Mouse (Mus musculus) lung, postnatal 25 days (tissue): ENCODE data around the gene Mrpl44.

Experiments
- DNase-seq: peaks from one replicate; pipeline ENCODE4 v3.0.0; 2022; ENCODE audit warnings: low spot score

Gene Mrpl44

GRCm38 (mm10) chr1:79762282-79763250 is 13.3 kb upstream of the Mrpl44 start:
- no peak for DNase-seq

- no peak for DNase-seq
These were observed 11.8 kb upstream of the Mrpl44 start for GRCm38 (mm10) chr1:79764031-79764430.

- DNase-seq: no peak
These were observed 11.3 kb upstream of the Mrpl44 start for GRCm38 (mm10) chr1:79764483-79764882.

GRCm38 (mm10) chr1:79768231-79768630 is 7.6 kb upstream of the Mrpl44 start:
- DNase-seq: no peak

- no peak for DNase-seq
These were observed 1.5 kb upstream of the Mrpl44 start for GRCm38 (mm10) chr1:79774164-79774780.

- no peak for DNase-seq
These were observed 2.2 kb downstream of the Mrpl44 start for GRCm38 (mm10) chr1:79778011-79778410.

- no peak for DNase-seq
These were observed 6.6 kb downstream of the Mrpl44 start for GRCm38 (mm10) chr1:79782433-79782832.

GRCm38 (mm10) chr1:79786267-79786927 is 10.6 kb downstream of the Mrpl44 start:
- no peak for DNase-seq

- no peak for DNase-seq
These were observed 21.3 kb downstream of the Mrpl44 start for GRCm38 (mm10) chr1:79797084-79797483.

GRCm38 (mm10) chr1:79802858-79803427 is 27.1 kb downstream of the Mrpl44 start:
- DNase-seq: no peak

- DNase-seq: no peak
These were observed 27.8 kb downstream of the Mrpl44 start for GRCm38 (mm10) chr1:79803614-79804013.

- no peak for DNase-seq
These were observed 31.0 kb downstream of the Mrpl44 start for GRCm38 (mm10) chr1:79806865-79807264.

GRCm38 (mm10) chr1:79809447-79809846 is 33.6 kb downstream of the Mrpl44 start:
- no peak for DNase-seq

GRCm38 (mm10) chr1:79815446-79815845 is 39.6 kb downstream of the Mrpl44 start:
- no peak for DNase-seq

GRCm38 (mm10) chr1:79819296-79819879 is 43.6 kb downstream of the Mrpl44 start:
- DNase-seq: no peak

- DNase-seq: peak; percentile 51
These were observed 47.1 kb downstream of the Mrpl44 start for GRCm38 (mm10) chr1:79822806-79823525.

- no peak for DNase-seq
These were observed 48.3 kb downstream of the Mrpl44 start for GRCm38 (mm10) chr1:79823951-79824633.
